Mouse (Mus musculus) lung, adult 18-20 months (tissue): ENCODE measurements at regions not wholly inside any gene's neighbourhood (a gene's known extent, or its start where the extent isn't known, plus 50 kb on each side); places are given as distances from the start of the nearest gene placed in this dataset.

Source experiments
- DNase-seq, 2 experiments: peaks; one replicate each; pipeline ENCODE4 v3.0.0; 2022; ENCODE audit warnings: mixed read lengths in 2 of 2

GRCm38 (mm10) chr5:76413886-76414285 lies 50.3 kb upstream of the Nmu start:
- DNase-seq: no peak

- no peak for DNase-seq
Observed at GRCm38 (mm10) chr5:76416256-76416655, 52.7 kb upstream of the Nmu start.

- peak in 1 of 2 experiments; percentile 5 for DNase-seq
Observed at GRCm38 (mm10) chr5:76417137-76417536, 53.5 kb upstream of the Nmu start.

GRCm38 (mm10) chr5:76418901-76419823 lies 55.6 kb upstream of the Nmu start:
- DNase-seq: no peak

- no peak for DNase-seq
Observed at GRCm38 (mm10) chr5:76419841-76420240, 56.3 kb upstream of the Nmu start.

- no peak for DNase-seq
Observed at GRCm38 (mm10) chr5:76420606-76421005, 57.0 kb upstream of the Nmu start.

GRCm38 (mm10) chr5:76423593-76423992 lies 60.0 kb upstream of the Nmu start:
- DNase-seq: no peak

- DNase-seq: no peak
Observed at GRCm38 (mm10) chr5:76425680-76426079, 58.2 kb upstream of the Gm7271 start.

GRCm38 (mm10) chr5:76427581-76427980 lies 56.3 kb upstream of the Gm7271 start:
- no peak for DNase-seq

- DNase-seq: no peak
Observed at GRCm38 (mm10) chr5:76429441-76429840, 54.4 kb upstream of the Gm7271 start.

- DNase-seq: no peak
Observed at GRCm38 (mm10) chr5:76433623-76434022, 50.2 kb upstream of the Gm7271 start.
